Mouse (Mus musculus) MEL (cell line): ENCODE measurements around the gene Ap2m1.

Source experiments
- CTCF ChIP-seq, 3 experiments: IDR thresholded peaks in 2 of 3; conservative IDR thresholded peaks in 1 of 3; 2 replicates each; pipeline ENCODE4 v1.5.1; 2011 to 2012; ENCODE audit warnings: low read length in 3 of 3, low read depth in 2 of 3, mild to moderate bottlenecking in 2 of 3, improper control_type of control experiment in 1 of 3, inconsistent platforms in 1 of 3, mixed read lengths in 1 of 3, moderate library complexity in 1 of 3; ENCODE audit not compliant: control insufficient read depth in 1 of 3, insufficient read depth in 1 of 3, poor library complexity in 1 of 3, severe bottlenecking in 1 of 3
- E2F4 ChIP-seq: IDR thresholded peaks from 2 replicates; pipeline ENCODE4 v1.6.1; 2011; ENCODE audit warnings: low read depth, low read length, improper control_type of control experiment, borderline replicate concordance
- EP300 ChIP-seq, 2 experiments: IDR thresholded peaks; 2 replicates each; pipeline ENCODE4 v1.6.1; 2011; ENCODE audit warnings: improper control_type of control experiment in 2 of 2, low read length in 2 of 2, low read depth in 1 of 2, mild to moderate bottlenecking in 1 of 2
- ETS1 ChIP-seq: IDR thresholded peaks from 2 replicates; pipeline ENCODE4 v1.6.1; 2012; ENCODE audit warnings: low read depth, mild to moderate bottlenecking, inconsistent platforms, low read length, improper control_type of control experiment, moderate library complexity
- GABPA ChIP-seq: IDR thresholded peaks from 2 replicates; pipeline ENCODE4 v1.6.1; 2012; ENCODE audit warnings: low read depth, mild to moderate bottlenecking, inconsistent platforms, low read length, improper control_type of control experiment, moderate library complexity
- HCFC1 ChIP-seq: IDR thresholded peaks from 2 replicates; pipeline ENCODE4 v1.6.1; 2012; ENCODE audit warnings: low read depth, mild to moderate bottlenecking, inconsistent platforms, low read length, improper control_type of control experiment, moderate library complexity
- MAFK ChIP-seq: IDR thresholded peaks from 2 replicates; pipeline ENCODE4 v1.6.1; 2011; ENCODE audit warnings: low read depth, mild to moderate bottlenecking, low read length, improper control_type of control experiment, borderline replicate concordance
- NELFE ChIP-seq: IDR thresholded peaks from 2 replicates; pipeline ENCODE4 v1.6.1; 2011; ENCODE audit warnings: low read depth, low read length, improper control_type of control experiment
- POLR2A ChIP-seq, 2 experiments: IDR thresholded peaks; 2 replicates each; pipeline ENCODE4 v1.6.1; 2011 to 2012; ENCODE audit warnings: low read length in 2 of 2, mild to moderate bottlenecking in 2 of 2, control low read depth in 1 of 2, improper control_type of control experiment in 1 of 2, low read depth in 1 of 2, moderate library complexity in 1 of 2; ENCODE audit not compliant: control insufficient read depth in 1 of 2, insufficient read depth in 1 of 2, poor library complexity in 1 of 2
- RCOR1 ChIP-seq: IDR thresholded peaks from 2 replicates; pipeline ENCODE4 v1.6.1; 2012; ENCODE audit warnings: low read depth, mild to moderate bottlenecking, inconsistent platforms, low read length, improper control_type of control experiment
- TAL1 ChIP-seq: IDR thresholded peaks from 2 replicates; pipeline ENCODE4 v1.6.1; 2012; ENCODE audit warnings: mild to moderate bottlenecking, inconsistent platforms, low read length, moderate library complexity, mixed read lengths
- USF1 ChIP-seq: IDR thresholded peaks from 2 replicates; pipeline ENCODE4 v1.6.1; 2014; ENCODE audit warnings: low read depth, mild to moderate bottlenecking, inconsistent platforms, low read length, improper control_type of control experiment, moderate library complexity
- ZMIZ1 ChIP-seq: IDR thresholded peaks from 2 replicates; pipeline ENCODE4 v1.6.1; 2012; ENCODE audit warnings: low read depth, mild to moderate bottlenecking, inconsistent platforms, low read length, improper control_type of control experiment, moderate library complexity

GRCm38 (mm10) chr16:20491301-20491700 is 44.0 kb upstream of the Ap2m1 start:
- TF ChIP-seq CTCF (IDR thresholded peaks at IDR 0.05 in 2 of 3, conservative IDR thresholded peaks at IDR 0.05 in 1 of 3; ENCODE audit: control insufficient read depth in 1 of 3, insufficient read depth in 1 of 3, low read depth in 2 of 3, low read length in 3 of 3, poor library complexity in 1 of 3, severe bottlenecking in 1 of 3) (no peak), E2F4 (no peak), POLR2A (IDR thresholded peaks at IDR 0.05; ENCODE audit: control insufficient read depth in 1 of 2, insufficient read depth in 1 of 2, low read depth in 1 of 2, low read length in 2 of 2, poor library complexity in 1 of 2) (no peak), NELFE (no peak), MAFK (no peak), EP300 (IDR thresholded peaks at IDR 0.05; ENCODE audit: low read depth in 1 of 2, low read length in 2 of 2) (no peak), HCFC1 (no peak), GABPA (no peak), RCOR1 (no peak), ZMIZ1 (no peak), ETS1 (no peak), TAL1 (no peak), USF1 (no peak)
